13 mouse cellular contexts compared by ENCODE assay signal in genomic region chr4:63389887-63390528, GRCm38 (mm10). TPM values are rescaled to one million over a fixed set of nuclear protein-coding genes. Genes with fewer than 3 reads are reported as not detected.
DNase-seq lines count a peak whose midpoint lies in the region; ATAC-seq lines count a peak whose summit lies in the region.
"Had no signal": no experiment of that assay in that cellular context is flagged by ENCODE, and none has a peak within 500 bp of the region (broad histone marks: within the 10 kb centered on the region; RNA-seq: fewer than 3 reads in every experiment).

No protein-coding gene starts in this region.

- H3K9ac ChIP-seq in neural tube, embryonic 11.5 days (ENCODE audit: low read length) = no peak overlapping the region
- H3K9ac ChIP-seq in forebrain, embryonic 15.5 days (replicated peaks) = no peak overlapping the region
- no peak overlapping the region for H3K9ac ChIP-seq in liver, embryonic 15.5 days
- 0 out of 2 replicates have a peak overlapping the region, but pooled peaks have one; percentile 2 for H3K9ac ChIP-seq in neural tube, embryonic 13.5 days
- H3K9ac ChIP-seq in kidney, embryonic 15.5 days = no peak overlapping the region

- DNase-seq in neural tube, embryonic 11.5 days (ENCODE audit: low spot score) = no peak
- no peak for DNase-seq in neural tube, embryonic 10.5 days (ENCODE audit: extremely low spot score, low spot score)
- no peak for DNase-seq in right cerebral cortex, postnatal 10 days (ENCODE audit: low spot score in 2 of 2)
- no peak for DNase-seq in layer of hippocampus, adult 11-12 months (ENCODE audit: low spot score)
- DNase-seq: cerebellum, adult 8-10 months had no signal

- 54% methylated on average over 11 of the region's 11 CpGs for WGBS in neural tube, embryonic 11.5 days
- WGBS in forebrain, embryonic 15.5 days = 17% methylated on average over 11 of the region's 11 CpGs
- WGBS in liver, embryonic 15.5 days (ENCODE audit: insufficient replicate concordance) = 54% methylated on average over 11 of the region's 11 CpGs
- WGBS in neural tube, embryonic 13.5 days = 49% methylated on average over 11 of the region's 11 CpGs
- 72% methylated on average over 11 of the region's 11 CpGs for WGBS in kidney, embryonic 15.5 days

- ATAC-seq in neural tube, embryonic 11.5 days (ENCODE audit: insufficient read depth, low FRiP score, low TSS enrichment) = peak; percentile 67
- ATAC-seq in forebrain, embryonic 15.5 days (replicated peaks) = peak; percentile 78
- ATAC-seq in liver, embryonic 15.5 days (ENCODE audit: insufficient read depth) = peak; percentile 43; the same call in 1 of the 2 replicates
- ATAC-seq in neural tube, embryonic 13.5 days (ENCODE audit: low read depth) = peak; percentile 75
- ATAC-seq in kidney, embryonic 15.5 days (replicated peaks; ENCODE audit: low FRiP score) = no peak

- no peaks in the 10 kb centered on the region for H3K27me3 ChIP-seq in neural tube, embryonic 11.5 days (ENCODE audit: control insufficient read depth, insufficient read depth, low read length)
- no peaks in the 10 kb centered on the region for H3K27me3 ChIP-seq in forebrain, embryonic 15.5 days
- H3K27me3 ChIP-seq in liver, embryonic 15.5 days = no peaks in the 10 kb centered on the region
- no peaks in the 10 kb centered on the region for H3K27me3 ChIP-seq in neural tube, embryonic 13.5 days
- no peaks in the 10 kb centered on the region for H3K27me3 ChIP-seq in kidney, embryonic 15.5 days

- H3K4me1 ChIP-seq in neural tube, embryonic 11.5 days (ENCODE audit: control insufficient read depth, insufficient read depth, low read length) = peaks cover 13% of the 10 kb centered on the region
- H3K4me1 ChIP-seq in forebrain, embryonic 15.5 days = peaks cover 41% of the 10 kb centered on the region
- peaks cover 51% of the 10 kb centered on the region for H3K4me1 ChIP-seq in liver, embryonic 15.5 days (replicated peaks)
- peaks cover 28% of the 10 kb centered on the region for H3K4me1 ChIP-seq in neural tube, embryonic 13.5 days (replicated peaks)
- 0 out of 2 replicates have a peak, but pooled peaks cover 2% of the 10 kb centered on the region for H3K4me1 ChIP-seq in kidney, embryonic 15.5 days

- H3K4me2 ChIP-seq in neural tube, embryonic 11.5 days (ENCODE audit: low read depth) = no peak overlapping the region
- H3K4me2 ChIP-seq in forebrain, embryonic 15.5 days (replicated peaks) = peak overlapping the region; percentile 8; the same call in 1 of the 2 replicates
- H3K4me2 ChIP-seq in liver, embryonic 15.5 days = no peak overlapping the region
- H3K4me2 ChIP-seq in neural tube, embryonic 13.5 days = peak overlapping the region; percentile 16; the same call in 1 of the 2 replicates
- H3K4me2 ChIP-seq in kidney, embryonic 15.5 days = no peak overlapping the region

- no peak overlapping the region for H3K27ac ChIP-seq in neural tube, embryonic 11.5 days (ENCODE audit: low read depth, low read length)
- peak overlapping the region; percentile 91 for H3K27ac ChIP-seq in forebrain, embryonic 15.5 days (replicated peaks)
- H3K27ac ChIP-seq in liver, embryonic 15.5 days (replicated peaks) = peak overlapping the region; percentile 41
- H3K27ac ChIP-seq in neural tube, embryonic 13.5 days (replicated peaks) = peak overlapping the region; percentile 80; the same call in 1 of the 2 replicates
- H3K27ac ChIP-seq in kidney, embryonic 15.5 days = no peak overlapping the region
- H3K27ac ChIP-seq: kidney, postnatal 0 days had no signal

- no peak overlapping the region for H3K4me3 ChIP-seq in neural tube, embryonic 11.5 days (ENCODE audit: low read depth, low read length)
- H3K4me3 ChIP-seq in forebrain, embryonic 15.5 days = no peak overlapping the region
- no peak overlapping the region for H3K4me3 ChIP-seq in liver, embryonic 15.5 days (replicated peaks)
- no peak overlapping the region for H3K4me3 ChIP-seq in neural tube, embryonic 13.5 days
- H3K4me3 ChIP-seq in kidney, embryonic 15.5 days (replicated peaks) = no peak overlapping the region

- no peaks in the 10 kb centered on the region; the same call in 1 of the 2 replicates for H3K36me3 ChIP-seq in neural tube, embryonic 11.5 days (ENCODE audit: control insufficient read depth, insufficient read depth, low read length)
- peaks cover 11% of the 10 kb centered on the region for H3K36me3 ChIP-seq in forebrain, embryonic 15.5 days
- H3K36me3 ChIP-seq in liver, embryonic 15.5 days (replicated peaks) = peaks cover 22% of the 10 kb centered on the region
- H3K36me3 ChIP-seq in neural tube, embryonic 13.5 days = peaks cover 23% of the 10 kb centered on the region
- peaks cover 57% of the 10 kb centered on the region for H3K36me3 ChIP-seq in kidney, embryonic 15.5 days

- H3K9me3 ChIP-seq in neural tube, embryonic 11.5 days (ENCODE audit: control insufficient read depth, low read length) = no peaks in the 10 kb centered on the region
- no peaks in the 10 kb centered on the region for H3K9me3 ChIP-seq in forebrain, embryonic 15.5 days
- no peaks in the 10 kb centered on the region for H3K9me3 ChIP-seq in liver, embryonic 15.5 days (replicated peaks)
- no peaks in the 10 kb centered on the region for H3K9me3 ChIP-seq in neural tube, embryonic 13.5 days
- H3K9me3 ChIP-seq in kidney, embryonic 15.5 days (replicated peaks) = no peaks in the 10 kb centered on the region

RNA-seq across cellular contexts. Expression of gene Akna, which starts 13.1 kb away (rescaled TPM):
- 6.0 and 6.9 TPM in 2 replicates for polyA plus RNA-seq in neural tube, embryonic 11.5 days (2014; fragmentation: Nextera tagmentation; extraction: Ambion mirVana)
- polyA plus RNA-seq in forebrain, embryonic 15.5 days (2015; fragmentation: Nextera tagmentation; extraction: Ambion mirVana) = 12.4 and 16.0 TPM in 2 replicates
- polyA plus RNA-seq in liver, embryonic 15.5 days (2015; fragmentation: Nextera tagmentation; extraction: Ambion mirVana) = 4.8 and 5.7 TPM in 2 replicates
- polyA plus RNA-seq in neural tube, embryonic 13.5 days (2015; fragmentation: Nextera tagmentation; extraction: Ambion mirVana) = 4.4 and 4.8 TPM in 2 replicates
- 7.4 and 8.3 TPM in 2 replicates for polyA plus RNA-seq in kidney, embryonic 15.5 days (2015; fragmentation: Nextera tagmentation; extraction: Ambion mirVana)

RNA-seq across cellular contexts. Expression of gene Orm2, which starts 27.8 kb away (rescaled TPM):
- not detected in 2 replicates for polyA plus RNA-seq in neural tube, embryonic 11.5 days (2014; fragmentation: Nextera tagmentation; extraction: Ambion mirVana)
- not detected in 2 replicates for polyA plus RNA-seq in forebrain, embryonic 15.5 days (2015; fragmentation: Nextera tagmentation; extraction: Ambion mirVana)
- polyA plus RNA-seq in liver, embryonic 15.5 days (2015; fragmentation: Nextera tagmentation; extraction: Ambion mirVana) = not detected in 2 replicates
- not detected in 2 replicates for polyA plus RNA-seq in neural tube, embryonic 13.5 days (2015; fragmentation: Nextera tagmentation; extraction: Ambion mirVana)
- not detected in 2 replicates for polyA plus RNA-seq in kidney, embryonic 15.5 days (2015; fragmentation: Nextera tagmentation; extraction: Ambion mirVana)
- polyA plus RNA-seq: heart, embryonic 16.5 days; kidney, postnatal 0 days; limb, embryonic 11.5 days; small intestine, adult 2 months had no signal

RNA-seq across cellular contexts. Expression of gene Orm3, which starts 34.0 kb away (rescaled TPM):
- polyA plus RNA-seq in neural tube, embryonic 11.5 days (2014; fragmentation: Nextera tagmentation; extraction: Ambion mirVana) = not detected in 2 replicates
- polyA plus RNA-seq in forebrain, embryonic 15.5 days (2015; fragmentation: Nextera tagmentation; extraction: Ambion mirVana) = not detected in 2 replicates
- polyA plus RNA-seq in liver, embryonic 15.5 days (2015; fragmentation: Nextera tagmentation; extraction: Ambion mirVana) = not detected in 2 replicates
- not detected in 2 replicates for polyA plus RNA-seq in neural tube, embryonic 13.5 days (2015; fragmentation: Nextera tagmentation; extraction: Ambion mirVana)
- polyA plus RNA-seq in kidney, embryonic 15.5 days (2015; fragmentation: Nextera tagmentation; extraction: Ambion mirVana) = not detected in 2 replicates
- polyA plus RNA-seq: heart, embryonic 16.5 days; kidney, postnatal 0 days; limb, embryonic 11.5 days; small intestine, adult 2 months had no signal

RNA-seq across cellular contexts. Expression of gene Orm1, which starts 45.6 kb away (rescaled TPM):
- not detected in 2 replicates for polyA plus RNA-seq in neural tube, embryonic 11.5 days (2014; fragmentation: Nextera tagmentation; extraction: Ambion mirVana)
- not detected in 2 replicates for polyA plus RNA-seq in forebrain, embryonic 15.5 days (2015; fragmentation: Nextera tagmentation; extraction: Ambion mirVana)
- 0.50 and 0.77 TPM in 2 replicates for polyA plus RNA-seq in liver, embryonic 15.5 days (2015; fragmentation: Nextera tagmentation; extraction: Ambion mirVana)
- polyA plus RNA-seq in neural tube, embryonic 13.5 days (2015; fragmentation: Nextera tagmentation; extraction: Ambion mirVana) = not detected in 2 replicates
- 0.44 TPM in 1 of 2 replicates, not detected in the other for polyA plus RNA-seq in kidney, embryonic 15.5 days (2015; fragmentation: Nextera tagmentation; extraction: Ambion mirVana)
- polyA plus RNA-seq: heart, embryonic 16.5 days; kidney, postnatal 0 days; limb, embryonic 11.5 days; small intestine, adult 2 months had no signal

Comparison
In these comparisons a context has a peak if more than half of its experiments do, and no peak if none do; other contexts are left out.
1. H3K27ac ChIP-seq: peak in forebrain, embryonic 15.5 days (single experiment), liver, embryonic 15.5 days (single experiment) and neural tube, embryonic 13.5 days (single experiment); none in neural tube, embryonic 11.5 days (single experiment) and kidney, embryonic 15.5 days (single experiment).
2. H3K4me2 ChIP-seq: peak in forebrain, embryonic 15.5 days (single experiment) and neural tube, embryonic 13.5 days (single experiment); none in neural tube, embryonic 11.5 days (single experiment), liver, embryonic 15.5 days (single experiment) and kidney, embryonic 15.5 days (single experiment).